Mouse (Mus musculus): ENCODE measurements around the gene C87436.

DNA sequence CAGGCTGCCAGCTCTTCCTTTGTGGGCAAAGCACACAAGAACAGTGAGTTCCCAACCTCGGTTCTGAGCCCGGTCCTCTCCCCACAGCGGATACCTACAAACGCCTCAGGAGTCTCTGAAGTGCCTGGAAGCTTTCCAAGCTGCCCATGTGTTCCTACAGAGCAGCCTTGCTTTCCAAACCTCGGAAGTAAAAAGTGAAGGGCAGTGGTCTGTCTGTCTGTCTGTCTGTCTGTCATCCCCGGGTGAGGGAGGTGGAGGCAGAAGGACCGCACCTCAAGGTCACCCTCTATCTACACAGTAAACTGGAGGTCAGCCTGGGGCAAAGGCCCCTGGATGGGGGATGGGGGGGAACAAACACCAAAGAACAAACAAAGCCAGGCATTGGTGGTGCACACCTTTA is 67.5 kb downstream of the C87436 start:
- TF ChIP-seq POLR2A (IDR thresholded peaks at IDR 0.05; ENCODE audit: borderline replicate concordance, extremely low read depth, insufficient read depth, insufficient read length, poor library complexity, severe bottlenecking) (no peak), CTCF (IDR thresholded peaks at IDR 0.05; ENCODE audit: borderline replicate concordance, extremely low read depth, insufficient read depth, insufficient read length) (no peak)

Measured in brain, embryonic 14.5 days (tissue).